Mouse (Mus musculus) spleen, adult 18-20 months (tissue): ENCODE measurements around the gene Limk2.

Source experiments
- DNase-seq, 2 experiments: peaks; one replicate each; pipeline ENCODE4 v3.0.0; 2022; ENCODE audit warnings: mixed read lengths in 2 of 2

Limk2 gene

DNA sequence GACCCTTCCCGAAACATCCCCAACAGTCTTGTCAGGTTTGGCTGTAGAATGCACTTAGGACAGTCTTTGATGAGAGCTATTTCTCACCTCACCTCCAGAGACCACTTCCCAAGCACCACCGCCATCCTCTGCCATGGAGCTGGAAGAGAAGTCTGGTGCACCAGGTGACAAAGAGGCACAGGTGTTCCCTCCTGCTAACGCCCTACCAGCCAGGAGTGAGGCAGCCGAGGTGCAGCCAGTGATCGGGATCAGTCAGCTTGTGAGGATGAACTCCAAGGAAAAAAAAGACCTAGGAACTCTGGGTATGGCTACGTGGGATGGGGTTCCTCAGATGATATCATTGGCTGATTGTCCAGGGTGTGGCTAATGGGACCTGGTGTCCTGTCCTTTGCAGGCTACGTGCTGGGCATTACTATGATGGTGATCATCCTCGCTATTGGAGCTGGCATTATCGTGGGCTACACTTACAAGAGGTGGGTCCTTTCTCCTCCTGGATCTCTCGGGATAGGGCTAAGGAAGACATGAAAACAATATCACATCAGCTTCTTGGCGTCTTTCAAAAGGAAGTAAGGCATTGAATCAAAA is 75.8 kb downstream of the Limk2 start:
- no peak for DNase-seq

DNA sequence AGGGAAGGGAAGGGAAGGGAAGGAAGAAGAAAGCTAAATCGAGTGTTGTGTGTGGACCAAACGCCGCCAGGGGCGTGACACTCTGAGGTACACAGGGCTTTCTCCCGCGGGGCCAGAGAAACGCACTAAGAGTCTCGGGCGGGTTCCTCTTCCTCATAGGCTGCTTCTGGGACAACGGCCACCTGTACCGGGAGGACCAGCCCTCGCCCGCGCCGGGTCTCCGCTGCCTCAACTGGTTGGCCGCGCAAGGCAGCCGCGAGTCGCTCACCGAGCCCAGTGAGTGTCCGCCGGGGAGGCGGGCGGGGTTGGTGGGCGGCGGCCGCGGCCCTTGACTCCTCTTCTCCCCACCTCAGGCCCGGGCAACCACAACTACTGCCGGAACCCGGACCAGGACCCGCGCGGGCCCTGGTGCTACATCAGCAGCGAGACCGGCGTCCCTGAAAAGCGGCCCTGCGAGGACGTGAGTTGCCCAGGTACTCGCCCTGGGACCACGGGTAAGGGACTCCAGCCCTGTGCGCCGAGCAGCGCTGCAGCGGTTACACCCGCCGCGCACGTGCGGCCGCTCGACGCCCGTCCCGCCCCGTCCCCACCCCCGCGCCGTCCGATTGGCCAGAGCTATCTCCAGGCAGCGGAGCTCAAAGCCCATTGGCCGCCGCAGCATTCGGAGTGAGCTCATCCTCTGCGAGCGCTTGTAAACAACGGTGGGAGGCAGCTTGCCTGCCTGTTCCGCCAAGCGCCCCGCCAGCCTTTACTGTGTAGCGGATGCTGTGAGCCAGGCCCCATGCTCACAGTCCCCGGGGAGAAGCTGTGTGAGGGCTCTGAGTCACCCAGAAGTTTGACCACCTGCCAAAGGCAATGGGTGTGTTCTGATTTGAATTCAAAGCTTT is 77.0 kb downstream of the Limk2 start:
- peak; percentile 83 to 95 for DNase-seq

DNA sequence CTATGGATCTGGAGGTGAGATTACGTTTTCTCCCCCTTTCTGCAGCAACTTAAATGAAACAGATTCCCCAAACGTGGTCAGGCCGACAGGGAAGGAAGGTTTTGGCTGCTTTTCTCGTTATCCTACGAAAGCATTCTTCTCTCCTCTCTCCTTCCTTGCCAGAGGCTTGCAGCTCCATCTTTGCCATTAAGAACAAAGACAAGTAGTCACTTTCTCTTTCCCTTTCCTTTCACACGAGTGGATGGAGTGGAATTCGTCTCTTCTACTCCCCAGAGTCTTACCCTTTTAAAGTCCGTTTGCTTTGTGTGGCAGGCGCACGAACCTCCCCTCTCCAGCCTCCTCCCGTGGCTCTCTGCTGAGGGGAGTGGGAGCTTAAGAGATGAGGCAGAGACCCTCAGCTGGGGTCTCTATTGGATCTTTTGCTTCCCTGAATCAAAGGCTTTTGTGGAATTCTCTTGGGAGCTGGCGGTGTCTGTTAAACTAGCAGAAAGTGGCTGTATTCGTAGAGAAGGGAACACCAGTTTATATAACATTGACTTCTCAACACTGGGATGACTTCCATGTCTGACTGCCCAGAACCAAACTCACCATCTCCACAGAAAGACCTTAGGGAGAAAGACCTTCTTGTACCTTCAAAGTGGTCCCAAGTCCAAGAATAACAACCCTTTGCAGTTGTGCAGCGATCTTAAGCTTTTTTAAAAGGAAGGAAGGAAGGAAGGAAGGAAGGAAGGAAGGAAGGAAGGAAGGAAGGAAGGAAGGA is 77.8 kb downstream of the Limk2 start:
- DNase-seq = no peak

DNA sequence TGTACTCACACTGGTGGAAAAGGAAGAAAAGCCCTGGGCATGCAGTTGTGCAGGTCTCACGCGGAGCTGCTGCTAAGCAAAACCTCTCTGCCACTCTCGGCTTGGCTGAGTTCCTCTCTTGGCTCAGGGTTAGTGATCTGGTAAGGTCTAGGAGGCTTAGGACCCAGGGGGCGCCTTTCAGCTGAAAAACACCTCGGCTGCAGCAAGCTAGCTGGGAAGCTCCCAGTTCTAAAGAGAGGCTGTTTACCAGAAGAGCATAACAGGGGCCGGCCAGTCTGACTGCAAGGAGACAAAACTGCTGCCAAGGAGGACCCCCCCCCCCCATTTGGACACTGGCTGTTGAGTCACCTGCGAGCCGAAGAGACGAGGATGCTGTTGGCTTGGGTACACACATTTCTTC is 78.4 kb downstream of the Limk2 start:
- DNase-seq = peak; percentile 82 to 85

DNA sequence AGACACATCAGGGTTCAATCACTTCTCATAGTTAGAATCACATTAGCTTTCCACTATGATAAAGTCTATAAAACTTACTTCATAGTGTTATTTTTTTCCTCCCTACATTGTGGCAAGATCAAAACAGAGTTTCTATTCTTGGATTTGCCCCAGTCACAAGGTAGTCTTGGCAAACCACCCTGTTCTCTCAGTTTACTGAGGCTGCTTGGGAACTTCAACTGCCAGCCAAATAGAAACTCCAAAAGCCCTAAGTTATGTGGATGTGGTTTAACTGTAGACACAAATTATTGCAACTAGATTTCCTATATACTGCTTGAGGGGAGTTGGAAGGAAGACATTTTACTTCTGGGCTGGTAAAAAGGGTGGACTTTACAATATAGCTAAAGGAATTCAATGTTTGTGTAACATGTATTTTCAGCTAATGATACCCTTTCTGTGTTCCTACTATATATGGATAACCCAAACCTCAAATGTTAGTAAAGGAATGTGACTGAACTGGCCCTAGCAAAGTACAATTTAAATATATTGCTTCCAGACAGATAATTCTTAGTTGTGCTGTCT is 79.0 kb downstream of the Limk2 start, which contains the start of gene Pik3ip1:
Pik3ip1 (plus strand) TSS at position 511 of the 561 bp plus-strand sequence.
- no peak for DNase-seq

DNA sequence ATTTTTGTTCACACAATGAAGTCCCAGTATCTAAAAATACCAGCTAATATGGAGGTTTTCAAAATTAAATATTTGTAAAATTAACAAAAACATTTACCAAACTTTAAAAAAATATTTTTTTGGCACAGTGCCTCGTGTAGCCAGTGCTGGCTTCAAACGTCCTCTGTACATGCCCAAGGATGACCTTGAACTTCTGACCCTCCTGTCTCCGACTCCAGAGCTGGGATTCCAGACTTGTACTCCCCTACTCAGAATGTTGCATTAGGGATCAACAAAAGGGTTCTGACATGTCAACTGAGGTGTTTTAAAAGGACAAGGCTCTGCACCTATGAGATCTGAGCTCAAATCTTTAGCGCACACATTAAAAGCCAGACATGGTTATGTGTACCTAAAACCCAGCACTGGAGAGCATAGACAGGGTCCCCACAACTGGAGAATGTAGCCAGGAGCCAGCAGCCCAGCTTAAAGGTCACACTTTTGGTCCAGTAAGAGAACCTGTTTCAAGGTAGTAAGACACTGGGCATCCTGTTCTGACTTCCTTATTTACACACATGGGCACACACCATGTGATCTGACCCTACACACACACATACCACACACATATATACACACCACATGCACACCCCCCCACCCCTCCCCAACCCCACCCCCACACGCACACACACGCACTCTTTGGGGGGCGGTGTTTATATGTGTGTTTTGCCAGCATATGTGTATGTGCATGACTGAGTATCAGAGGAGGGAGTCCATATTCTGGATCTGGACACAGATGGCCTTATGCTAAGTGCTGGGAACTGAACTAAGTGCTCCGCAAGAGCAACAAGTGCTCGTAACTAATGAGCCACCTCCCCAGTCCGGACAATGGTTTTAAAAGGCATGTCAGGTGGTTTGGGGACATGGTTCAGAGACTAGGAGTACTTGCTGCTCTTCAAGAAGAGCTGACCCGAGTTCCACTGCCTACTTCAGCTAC is 79.9 kb downstream of the Limk2 start:
- DNase-seq = no peak

DNA sequence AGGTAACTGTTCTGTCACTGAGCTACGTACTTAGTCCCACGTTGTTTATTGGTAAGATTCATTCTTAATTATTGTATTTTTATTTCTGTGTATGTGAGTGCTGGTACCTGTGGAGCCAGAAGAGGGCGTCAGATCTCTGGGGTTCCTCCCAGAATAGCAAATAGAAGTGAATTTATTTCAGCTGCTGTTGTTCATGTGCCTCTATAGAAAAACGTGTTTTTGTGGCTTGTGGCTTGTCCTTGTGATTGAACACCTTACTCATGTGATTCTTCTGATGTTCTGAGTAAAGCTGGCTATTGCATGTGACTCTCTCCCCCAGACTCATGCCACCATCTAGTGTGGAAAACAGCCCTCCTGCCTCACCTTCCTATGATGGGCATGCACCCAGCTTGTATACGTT is 80.7 kb downstream of the Limk2 start:
- no peak for DNase-seq

DNA sequence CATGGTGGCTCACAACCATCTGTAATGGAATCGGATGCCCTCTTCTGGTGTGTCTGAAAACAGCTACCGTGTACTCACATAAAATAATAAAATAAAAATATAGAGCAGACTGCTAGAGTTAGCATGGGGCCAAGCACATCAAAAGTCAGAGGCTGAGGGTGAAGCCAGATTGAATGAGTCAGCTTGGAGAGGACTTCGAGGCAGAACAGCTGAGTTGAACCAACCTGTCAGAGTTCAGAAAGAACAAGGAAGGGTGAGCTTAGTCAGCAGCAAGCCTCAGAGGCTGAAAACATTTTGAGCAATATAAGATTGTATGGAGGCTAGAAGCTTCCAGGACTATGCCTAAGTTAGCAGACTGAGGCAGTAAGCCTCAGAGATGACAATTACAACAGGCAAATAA is 90.7 kb downstream of the Limk2 start:
- DNase-seq = no peak

DNA sequence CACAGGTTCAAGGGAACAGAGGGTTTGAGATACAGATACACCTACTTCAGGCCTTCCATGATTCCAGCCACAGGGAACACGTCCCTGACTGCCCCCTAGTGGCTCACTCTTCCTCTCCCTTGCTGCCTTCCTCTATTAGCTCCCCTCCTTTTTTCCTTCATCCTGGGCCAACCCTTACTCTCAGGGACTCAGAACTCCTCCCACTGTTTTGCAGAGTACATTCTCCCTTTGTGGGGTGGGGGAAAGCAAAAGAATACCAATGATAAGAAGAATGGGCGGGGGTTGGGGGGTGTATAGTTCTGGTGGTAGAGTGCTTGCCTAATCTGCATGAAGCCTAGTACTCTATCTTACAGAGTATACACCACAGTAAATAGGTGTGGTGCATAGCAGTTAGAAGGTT is 94.8 kb downstream of the Limk2 start:
- DNase-seq = peak in 1 of 2 experiments; percentile 60

DNA sequence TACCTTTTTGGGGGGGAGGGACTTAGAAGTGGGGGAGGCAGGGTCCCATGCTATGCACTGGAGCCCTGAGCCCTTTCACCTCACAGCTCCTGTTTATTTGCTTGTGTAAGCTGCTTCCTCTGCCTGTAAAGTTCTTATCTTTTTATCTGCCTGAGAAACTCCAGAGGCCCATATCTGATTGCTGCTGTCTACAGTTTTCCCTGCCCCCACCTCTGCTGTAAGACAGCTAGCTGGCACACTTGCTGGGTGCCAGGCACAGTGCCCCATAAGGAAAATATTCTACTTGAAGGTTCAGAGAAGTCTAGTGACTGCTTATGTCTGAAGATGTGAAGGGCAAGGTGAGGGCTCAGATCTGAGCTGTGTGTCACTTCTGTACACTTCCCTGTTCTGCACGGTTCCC is 95.7 kb downstream of the Limk2 start:
- DNase-seq = no peak

DNA sequence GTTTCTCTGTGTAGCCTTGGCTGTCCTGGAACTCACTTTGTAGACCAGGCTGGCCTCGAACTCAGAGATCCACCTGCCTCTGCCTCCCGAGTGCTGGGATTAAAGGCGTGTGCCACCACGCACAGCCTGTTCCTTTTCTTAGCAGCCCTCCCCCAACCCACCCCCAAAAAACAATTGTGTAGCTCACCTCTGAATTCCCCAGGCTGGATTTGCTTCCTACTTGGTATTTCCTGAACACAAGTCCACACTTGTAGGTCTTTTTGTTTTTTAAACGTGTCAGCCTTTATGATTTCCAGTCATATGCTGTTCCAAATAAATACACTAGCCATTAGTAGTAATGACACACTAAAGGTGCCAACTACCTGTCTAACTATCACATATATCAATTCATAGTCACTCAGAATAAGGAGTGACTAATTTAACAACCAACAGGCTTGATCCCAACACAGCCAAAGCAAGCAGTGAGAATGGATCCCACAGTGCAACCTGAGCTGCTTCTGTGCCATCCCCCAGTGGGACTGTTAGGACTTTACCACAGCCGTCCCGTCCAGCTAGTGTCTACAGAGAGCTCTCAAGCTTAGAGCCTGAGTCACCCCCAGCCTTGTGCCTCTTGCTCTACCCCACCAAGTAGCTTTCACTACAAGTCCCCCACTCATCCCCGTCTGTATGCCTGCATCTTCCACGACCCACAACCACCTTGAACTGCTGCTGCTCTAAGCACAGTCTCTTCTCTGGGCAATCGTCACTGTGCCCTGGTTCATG is 97.2 kb downstream of the Limk2 start:
- no peak for DNase-seq

DNA sequence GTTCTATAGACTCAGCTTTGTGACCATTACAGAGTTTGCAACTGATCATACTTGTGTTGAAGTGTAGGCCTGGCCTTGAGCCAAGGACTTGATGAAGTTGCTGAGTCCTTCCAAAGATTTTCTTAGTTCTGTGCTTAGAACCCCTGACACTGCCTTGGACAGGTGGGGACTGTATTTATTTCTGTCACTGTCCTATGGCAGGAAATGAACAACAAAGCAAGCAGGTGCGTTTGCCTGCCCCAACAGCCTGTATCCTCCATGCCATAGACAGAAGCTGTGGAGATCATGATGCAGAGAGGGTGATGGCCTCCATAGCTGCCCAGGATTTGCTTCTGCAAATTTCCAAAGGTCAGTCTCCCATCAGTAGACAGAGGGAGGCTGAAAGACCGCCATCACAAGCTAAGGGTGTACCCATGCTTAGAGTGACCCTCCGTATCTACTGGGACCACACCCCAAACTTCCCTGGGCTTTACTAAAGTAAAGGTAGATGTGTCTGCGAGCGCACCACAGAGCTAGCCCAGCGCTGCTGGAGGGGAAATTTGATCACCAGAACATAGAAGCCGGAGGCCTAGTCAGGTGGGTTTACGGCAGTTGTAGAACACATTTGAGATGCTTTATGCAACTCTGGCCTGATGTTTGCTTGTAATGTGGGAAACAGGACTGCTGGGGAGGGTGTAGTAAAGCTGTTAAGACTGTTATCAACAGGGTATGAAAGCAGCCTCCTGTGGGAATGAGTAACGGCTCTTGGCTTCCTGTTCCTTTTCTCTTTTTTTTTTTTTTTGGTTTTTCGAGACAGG is 98.0 kb downstream of the Limk2 start:
- no peak for DNase-seq

DNA sequence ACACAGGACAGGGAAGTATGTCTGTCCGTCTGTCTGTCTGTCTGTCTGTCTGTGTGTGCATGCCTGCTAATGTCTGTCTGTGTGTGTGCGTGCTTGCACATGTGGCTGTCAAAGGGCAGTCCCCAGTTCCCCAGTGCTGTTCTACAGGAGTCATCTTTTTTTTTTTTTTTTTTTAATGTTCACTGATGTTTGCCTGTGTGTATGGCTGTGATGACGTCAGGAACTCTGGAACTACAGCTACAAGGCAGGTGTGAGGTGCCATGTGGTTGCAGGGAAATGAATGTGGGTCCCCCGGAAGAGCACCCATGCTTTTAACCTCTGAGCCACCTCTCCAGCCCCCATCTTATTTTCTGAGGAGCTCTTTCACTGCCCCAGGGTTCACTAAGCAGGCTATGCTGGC is 99.1 kb downstream of the Limk2 start:
- DNase-seq = no peak

DNA sequence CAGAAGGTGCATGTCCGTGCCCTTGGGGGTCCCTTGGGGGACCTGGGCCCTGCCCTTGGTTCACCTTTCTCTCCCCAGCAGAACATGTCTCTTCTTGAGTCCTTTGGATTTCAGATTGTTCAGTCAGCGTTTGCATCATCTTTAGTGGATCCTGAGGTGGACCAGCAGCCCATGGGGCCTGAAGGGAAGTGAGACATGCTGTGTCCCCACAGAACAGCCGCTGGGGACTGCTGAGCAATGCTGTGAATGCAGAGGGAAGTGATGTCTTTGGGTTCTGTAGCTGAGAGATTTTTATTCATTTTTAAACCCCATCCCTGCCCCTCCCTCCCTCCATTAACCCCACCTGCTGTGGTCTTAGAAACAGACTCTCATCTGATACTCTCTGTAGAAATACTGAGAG is 101.1 kb downstream of the Limk2 start:
- no peak for DNase-seq

DNA sequence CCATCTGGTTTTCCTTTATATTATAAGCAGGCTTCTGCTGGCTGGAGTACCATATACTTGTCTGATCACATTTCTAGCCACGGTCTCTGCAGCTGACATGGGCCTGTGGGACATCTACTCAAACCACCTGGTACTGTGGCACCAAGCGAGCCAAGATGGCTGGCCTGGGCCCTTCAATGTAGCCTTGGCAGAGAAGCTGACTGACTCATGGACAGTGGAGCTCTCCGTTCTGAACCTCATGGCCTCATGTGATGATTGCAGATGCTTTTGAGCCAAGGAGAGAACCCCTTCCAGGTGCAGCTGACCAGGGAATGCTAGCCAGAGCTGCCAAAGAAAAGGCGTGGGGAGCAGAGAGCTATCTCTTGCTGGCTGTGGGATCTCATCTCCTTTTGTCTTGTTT is 103.2 kb downstream of the Limk2 start:
- DNase-seq = no peak

DNA sequence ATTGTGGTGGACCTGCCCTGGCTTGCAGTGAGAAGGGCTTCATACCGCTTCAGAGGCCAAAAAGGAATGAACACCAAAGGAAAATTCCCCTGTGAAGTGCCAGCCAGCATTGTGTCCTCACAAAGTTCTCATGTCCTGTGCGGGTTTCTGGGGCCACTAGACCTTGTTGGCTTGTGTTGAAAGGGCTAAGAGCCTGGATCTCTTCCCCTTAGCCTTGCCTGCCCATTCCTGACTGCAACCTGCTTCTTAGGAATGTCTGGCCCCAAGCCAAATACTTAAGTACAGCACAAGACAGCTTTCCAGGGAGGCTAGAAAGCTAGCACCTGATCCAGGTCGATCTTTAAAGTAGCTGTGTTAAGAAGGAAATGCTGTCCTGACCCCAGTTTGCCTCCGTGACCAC is 106.2 kb downstream of the Limk2 start:
- no peak for DNase-seq

DNA sequence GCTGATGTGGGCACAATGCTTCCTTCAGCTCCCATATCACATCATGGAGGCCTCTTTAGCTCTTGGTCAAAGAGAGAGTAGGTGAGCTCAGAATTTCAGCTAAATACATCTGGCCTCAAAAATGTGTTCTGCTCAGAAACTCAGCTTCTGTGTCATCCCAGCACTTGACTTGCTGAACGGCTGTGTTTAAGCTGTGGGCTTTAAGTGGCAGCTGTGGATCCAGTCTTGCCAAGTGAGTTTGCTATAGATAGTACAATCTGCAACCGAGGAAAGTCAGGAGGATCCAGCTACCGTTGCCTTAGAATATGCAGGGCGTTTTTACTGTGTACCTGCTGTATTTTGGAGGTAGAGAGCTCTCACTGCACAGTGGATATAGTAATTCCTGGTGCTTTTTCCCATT is 106.6 kb downstream of the Limk2 start:
- DNase-seq = no peak

DNA sequence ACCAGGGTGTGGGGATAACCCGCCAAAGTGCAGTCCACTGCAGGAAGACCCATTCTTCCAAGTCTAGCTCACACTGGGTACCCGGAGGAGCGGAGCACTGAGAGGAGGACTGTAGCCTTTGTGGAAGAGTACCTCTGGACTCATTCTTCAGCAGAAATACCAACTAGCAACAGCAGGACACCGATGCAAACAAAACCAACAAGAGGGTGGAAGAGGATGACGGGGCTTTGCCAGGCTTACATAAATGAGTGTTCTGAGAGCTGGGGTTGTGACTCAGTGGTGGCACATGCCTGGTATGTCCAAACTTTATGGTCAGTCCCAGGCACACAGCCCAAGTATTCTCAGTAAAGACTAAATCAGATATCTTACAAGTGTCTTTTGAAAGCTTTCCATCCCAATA is 107.9 kb downstream of the Limk2 start:
- no peak for DNase-seq

DNA sequence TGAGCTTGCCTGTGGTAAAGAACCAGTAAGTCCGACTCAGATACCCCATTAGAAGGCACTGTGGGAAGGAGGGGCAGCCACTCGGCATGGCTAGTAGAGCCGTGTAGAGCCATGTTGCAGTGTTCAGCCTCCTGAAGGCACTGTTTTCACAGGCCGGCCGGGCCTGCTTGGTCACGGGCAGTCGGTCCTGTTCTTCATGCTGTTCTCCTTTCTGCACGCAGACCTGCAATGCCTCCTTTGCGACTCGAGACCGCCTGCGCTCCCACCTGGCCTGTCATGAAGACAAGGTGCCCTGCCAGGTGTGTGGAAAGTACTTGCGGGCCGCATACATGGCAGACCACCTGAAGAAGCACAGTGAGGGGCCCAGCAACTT is 110.2 kb downstream of the Limk2 start:
- DNase-seq = no peak
